Mouse (Mus musculus) MEL-GATA-1-ER (cell line): ENCODE measurements around the gene Angptl2.

ENCODE experiments used
- DNase-seq: peaks from one replicate; pipeline ENCODE4 v3.0.0-alpha.2; 2012; ENCODE audit warnings: low read depth; ENCODE audit errors: extremely low read depth

Angptl2 gene

GRCm38 (mm10) chr2:33215700-33216509 is at the start of gene Angptl2:
TSS of gene Angptl2 (plus strand) at chr2:33216069.
- no peak for DNase-seq

GRCm38 (mm10) chr2:33167060-33167459 is 48.8 kb upstream of the Angptl2 start:
- DNase-seq = no peak

GRCm38 (mm10) chr2:33169445-33169844 is 46.4 kb upstream of the Angptl2 start:
- no peak for DNase-seq

- DNase-seq = no peak
Observed at GRCm38 (mm10) chr2:33170777-33171565, 44.9 kb upstream of the Angptl2 start.

GRCm38 (mm10) chr2:33173126-33173525 is 42.7 kb upstream of the Angptl2 start:
- no peak for DNase-seq

GRCm38 (mm10) chr2:33173686-33174085 is 42.2 kb upstream of the Angptl2 start:
- DNase-seq = no peak

- no peak for DNase-seq
Observed at GRCm38 (mm10) chr2:33176516-33176915, 39.4 kb upstream of the Angptl2 start.

DNA sequence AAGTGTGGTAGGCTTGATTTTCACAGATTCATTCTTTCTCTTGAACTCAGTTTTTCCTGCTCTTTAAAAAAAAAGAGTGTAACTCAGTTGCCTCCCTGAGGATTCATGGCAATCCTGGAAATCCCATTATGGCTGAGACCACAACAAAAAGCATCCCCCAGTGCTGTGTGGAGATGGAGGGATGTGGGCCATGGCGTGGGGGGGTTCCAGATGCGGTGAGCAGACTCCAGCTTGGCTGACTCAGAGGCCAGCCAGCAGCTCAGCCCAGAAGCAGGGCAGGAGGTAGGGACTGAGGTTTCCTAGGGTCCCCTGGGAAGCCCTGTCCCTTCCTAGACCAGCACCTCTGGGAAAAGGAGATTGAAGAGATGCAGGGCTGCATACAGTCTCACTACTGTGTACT is 38.9 kb upstream of the Angptl2 start:
- DNase-seq = no peak

GRCm38 (mm10) chr2:33177443-33178242 is 38.2 kb upstream of the Angptl2 start:
- DNase-seq = no peak

DNA sequence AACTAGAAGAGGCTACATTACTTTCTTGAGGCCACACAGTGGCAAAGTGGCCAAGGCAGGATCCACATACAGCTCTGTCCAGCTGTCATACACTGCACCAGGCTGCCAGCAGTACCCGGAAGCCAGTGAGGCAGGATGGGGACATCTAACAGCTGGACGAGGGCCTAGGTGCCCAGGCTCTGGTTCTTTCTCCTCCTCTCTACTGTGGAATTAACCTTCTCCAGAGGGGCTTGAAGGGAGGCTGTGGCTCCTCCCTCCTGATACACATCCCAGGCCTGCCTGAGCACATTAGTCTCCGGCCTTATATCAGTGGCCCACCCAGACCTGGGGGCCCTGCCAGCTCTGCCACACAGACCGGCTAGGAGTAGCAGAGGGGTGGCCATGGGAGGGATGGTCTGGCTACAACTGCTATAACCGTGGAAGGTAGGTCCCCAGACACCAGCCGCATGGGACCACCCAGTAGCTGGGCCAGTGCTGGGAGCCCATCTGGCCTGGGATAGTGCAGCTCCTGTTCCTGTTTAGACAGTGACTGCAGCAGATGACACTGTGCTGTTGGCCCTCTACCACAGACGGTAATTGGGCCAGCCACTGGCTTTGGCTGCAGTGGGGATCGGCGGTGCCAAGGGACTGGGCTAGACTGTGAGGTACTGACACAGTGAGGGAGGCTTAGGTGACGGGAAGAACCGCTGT is 37.5 kb upstream of the Angptl2 start:
- no peak for DNase-seq

- DNase-seq = no peak
Observed at GRCm38 (mm10) chr2:33179171-33179929, 36.5 kb upstream of the Angptl2 start.

- no peak for DNase-seq
Observed at GRCm38 (mm10) chr2:33179930-33180630, 35.8 kb upstream of the Angptl2 start.

DNA sequence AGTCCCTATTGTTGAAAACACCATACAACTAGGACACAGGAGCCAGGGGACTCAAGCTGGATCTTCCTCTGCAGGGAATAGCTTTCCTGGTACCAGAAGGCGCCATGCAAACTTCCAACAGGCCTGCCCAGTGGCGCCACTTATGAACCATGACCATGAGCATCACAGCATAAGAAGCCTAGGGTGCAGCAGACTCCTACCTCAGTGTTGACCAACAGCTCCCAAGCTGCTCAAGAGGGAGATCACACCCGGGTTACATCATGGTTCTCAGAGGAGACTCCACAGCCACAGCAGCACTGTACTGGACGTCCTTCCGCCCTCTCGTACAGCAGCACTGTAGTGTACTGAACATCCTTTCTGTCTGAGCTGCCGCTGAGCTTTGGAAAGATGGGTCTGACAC is 32.5 kb upstream of the Angptl2 start:
- DNase-seq = no peak

DNA sequence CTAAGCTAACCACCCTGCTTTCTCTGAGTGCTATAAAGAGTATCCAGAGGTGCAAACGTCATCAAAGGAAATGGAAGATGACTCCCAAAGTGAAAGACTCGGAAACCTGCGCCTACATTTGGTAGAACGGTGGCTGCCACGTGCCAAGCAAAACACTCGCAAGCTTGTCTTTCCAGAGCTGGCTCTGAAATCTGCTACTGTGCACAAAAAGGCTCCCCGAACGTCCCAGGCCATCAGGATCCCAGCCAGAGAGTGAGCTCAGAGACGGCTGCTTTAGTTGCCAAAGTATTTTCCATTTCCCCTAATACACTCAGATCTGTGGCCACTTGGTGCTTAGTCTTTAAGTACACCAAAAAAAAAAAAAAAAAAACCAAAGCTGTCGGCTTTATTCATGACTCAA is 31.2 kb upstream of the Angptl2 start:
- DNase-seq = no peak

DNA sequence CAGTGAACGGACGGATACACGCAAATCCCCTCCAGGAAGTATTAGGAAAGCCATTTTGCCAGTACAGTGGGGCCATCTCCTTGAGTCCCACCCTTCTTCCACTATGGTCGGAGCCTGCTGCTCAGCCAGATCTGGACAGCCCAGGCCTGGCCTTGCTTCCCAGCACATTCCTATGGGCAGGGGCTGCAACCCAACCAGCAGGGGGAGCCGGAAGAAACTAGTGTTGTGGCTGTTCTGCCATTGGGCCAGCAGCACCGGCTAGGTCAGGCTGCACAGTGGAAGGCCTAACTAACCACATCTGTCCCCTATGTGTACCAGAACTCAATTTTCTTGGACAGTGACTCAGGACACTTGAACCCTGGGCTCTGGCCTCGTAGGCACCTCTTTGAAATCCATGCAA is 30.6 kb upstream of the Angptl2 start:
- no peak for DNase-seq

DNA sequence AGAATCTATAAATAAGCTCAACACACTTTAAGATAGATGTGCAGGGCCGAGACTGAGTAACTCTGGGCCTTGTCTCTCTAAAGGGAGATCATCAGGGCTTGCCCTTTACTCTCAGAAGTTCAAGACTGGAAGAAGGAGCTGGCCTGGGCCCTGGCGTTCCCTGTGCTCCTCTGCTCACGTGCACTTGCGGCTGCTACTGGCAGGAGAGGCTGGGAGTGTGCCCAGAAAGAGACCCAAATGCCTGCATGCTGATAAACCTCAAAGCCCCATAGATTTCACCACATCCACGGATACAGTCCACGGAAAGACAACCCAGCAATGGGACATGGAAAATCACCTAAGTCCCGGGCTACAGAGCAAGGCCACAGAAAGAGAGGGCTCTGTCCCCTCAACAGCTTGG is 29.4 kb upstream of the Angptl2 start:
- DNase-seq = no peak

DNA sequence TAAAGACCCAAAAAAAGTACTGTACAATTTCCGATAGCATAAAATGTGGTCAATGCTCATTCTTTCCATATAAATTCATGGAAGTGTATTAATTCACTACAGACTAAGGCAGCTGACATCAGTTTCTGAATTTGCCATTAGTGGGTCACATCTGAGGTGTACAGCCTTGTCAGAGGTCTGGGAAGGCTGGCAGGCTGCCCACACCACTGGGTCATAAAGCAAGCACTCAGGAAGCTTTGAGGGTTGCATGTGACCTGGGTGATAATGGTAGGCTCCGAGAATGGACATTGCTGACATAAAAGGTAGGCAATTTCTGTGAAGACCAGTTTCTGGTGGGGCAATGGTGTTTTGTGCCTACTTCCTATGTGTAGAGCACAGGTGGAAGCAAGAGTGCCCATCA is 28.0 kb upstream of the Angptl2 start:
- no peak for DNase-seq

DNA sequence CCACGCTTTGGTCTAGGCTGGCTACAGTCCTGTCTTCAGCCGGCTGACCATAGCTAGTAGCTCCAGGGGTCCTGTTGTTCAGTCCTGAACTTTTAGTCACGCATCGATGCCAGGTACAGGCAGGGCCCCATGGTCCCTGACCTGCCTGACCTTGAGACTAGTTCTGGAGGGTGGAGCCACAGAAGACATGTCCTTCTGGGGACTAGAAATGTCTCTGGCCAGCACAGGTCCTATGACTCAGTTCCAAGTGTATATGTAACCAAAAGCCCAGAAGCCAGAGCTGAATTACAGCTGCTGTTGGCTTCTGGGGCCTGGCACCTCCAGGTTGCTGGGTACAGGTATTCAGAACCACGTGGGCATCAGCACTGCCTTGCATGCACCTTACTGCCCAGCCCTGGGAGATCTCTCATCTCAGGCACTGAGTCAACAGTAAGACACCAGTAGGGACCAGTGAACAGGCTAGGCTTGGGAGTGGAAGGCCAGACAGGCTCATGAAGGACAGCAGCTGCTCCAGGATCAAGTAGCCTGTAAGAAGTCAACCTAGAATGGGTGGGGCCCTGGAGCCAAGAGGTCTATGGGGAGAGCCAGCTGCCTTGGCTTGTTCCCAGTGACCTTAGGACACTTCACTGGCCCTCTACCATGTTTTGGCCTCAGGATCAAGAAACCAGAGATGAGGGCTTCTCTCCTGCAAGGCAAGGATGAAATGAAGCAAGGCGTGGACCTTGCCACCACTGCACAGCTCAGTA is 26.8 kb upstream of the Angptl2 start:
- no peak for DNase-seq

DNA sequence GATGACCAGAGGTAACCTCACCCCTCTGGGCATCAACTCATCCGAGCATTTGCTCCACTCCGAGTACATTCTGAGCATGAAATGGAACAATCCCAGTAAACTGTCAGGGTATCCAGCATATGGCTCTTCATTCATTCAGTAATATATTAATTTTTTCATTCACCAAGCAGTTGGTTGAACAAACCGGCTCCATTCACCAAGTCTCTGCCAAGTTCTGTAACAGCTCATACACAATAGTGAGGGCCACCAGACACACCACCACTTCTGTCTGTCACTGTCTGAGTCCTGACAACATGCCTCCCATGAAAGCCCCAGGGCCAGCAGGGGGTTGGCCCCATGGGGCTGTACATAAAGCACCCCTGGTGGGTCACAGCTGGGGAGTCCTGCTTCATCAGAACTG is 25.9 kb upstream of the Angptl2 start:
- DNase-seq = no peak
